Mouse (Mus musculus): ENCODE data around the gene Cd59b. TPM values are rescaled to one million over a fixed set of nuclear protein-coding genes. Genes with fewer than 3 reads are reported as not detected.

The Cd59b gene
- polyA plus RNA-seq, 1 experiment from 2014 or later = 12.3 TPM

- in situ Hi-C loops (cut with MboI; ENCODE audit: low pct_unique_long_range_greater_than_20kb) = loop anchor here (10.0 kb wide), 2 partner anchors 88 to 398 kb away; partner anchors contain the start of gene A930018P22Rik
- DNase-seq (ENCODE audit: low read depth, low spot score) (no peak), ATAC-seq (no peak)
- ChIA-PET POLR2A (no interaction called here), CTCF (interaction anchor here (1.0 kb wide), 2 partner anchors 20 to 100 kb away, joined by 3 read pairs; no protein-coding TSS in a partner anchor)
- TF ChIP-seq CTCF (IDR thresholded peaks at IDR 0.05) = no peak
- no peaks in the 10 kb centered on the region for H3K27me3 ChIP-seq
Observed at GRCm38 (mm10) chr2:104036316-104036715, 33.3 kb upstream of the Cd59b start.

- no peak for ATAC-seq
- ChIA-PET POLR2A (interaction anchor here (0.6 kb wide), 1 partner anchor 254 kb away, joined by 3 read pairs; no protein-coding TSS in a partner anchor), CTCF (no interaction called here)
- TF ChIP-seq CTCF (IDR thresholded peaks at IDR 0.05) = no peak
- H3K27me3 ChIP-seq = no peaks in the 10 kb centered on the region
- in situ Hi-C loops (cut with MboI; ENCODE audit: low pct_unique_long_range_greater_than_20kb) = loop anchor here (10.0 kb wide), 2 partner anchors 87 to 397 kb away; partner anchors contain the start of gene A930018P22Rik
- DNase-seq (ENCODE audit: low read depth, low spot score) = no peak
Observed at GRCm38 (mm10) chr2:104038236-104038635, 31.4 kb upstream of the Cd59b start.

- H3K27me3 ChIP-seq = no peaks in the 10 kb centered on the region
- no peak for TF ChIP-seq CTCF (IDR thresholded peaks at IDR 0.05)
- in situ Hi-C loops (cut with MboI; ENCODE audit: low pct_unique_long_range_greater_than_20kb) = loop anchor here (10.0 kb wide), 1 partner anchor 543 kb away; no protein-coding TSS in a partner anchor
- DNase-seq (ENCODE audit: low read depth, low spot score) = no peak
- CTCF ChIA-PET = no interaction called here
- ATAC-seq = no peak
- POLR2A ChIA-PET = no interaction called here
Observed at GRCm38 (mm10) chr2:104041632-104042031, 28.0 kb upstream of the Cd59b start.

GRCm38 (mm10) chr2:104042766-104043165, 26.9 kb upstream of the Cd59b start:
- no peak for ATAC-seq
- in situ Hi-C loops (cut with MboI; ENCODE audit: low pct_unique_long_range_greater_than_20kb) = loop anchor here (10.0 kb wide), 1 partner anchor 542 kb away; no protein-coding TSS in a partner anchor
- no peak for DNase-seq (ENCODE audit: low read depth, low spot score)
- CTCF ChIA-PET = interaction anchor here (1.6 kb wide), 1 partner anchor 12 kb away, joined by 4 read pairs; no protein-coding TSS in a partner anchor
- no peak for TF ChIP-seq CTCF (IDR thresholded peaks at IDR 0.05)
- POLR2A ChIA-PET = interaction anchor here (0.7 kb wide), 1 partner anchor 970 kb away, joined by 3 read pairs; no protein-coding TSS in a partner anchor
- H3K27me3 ChIP-seq = no peaks in the 10 kb centered on the region

DNA sequence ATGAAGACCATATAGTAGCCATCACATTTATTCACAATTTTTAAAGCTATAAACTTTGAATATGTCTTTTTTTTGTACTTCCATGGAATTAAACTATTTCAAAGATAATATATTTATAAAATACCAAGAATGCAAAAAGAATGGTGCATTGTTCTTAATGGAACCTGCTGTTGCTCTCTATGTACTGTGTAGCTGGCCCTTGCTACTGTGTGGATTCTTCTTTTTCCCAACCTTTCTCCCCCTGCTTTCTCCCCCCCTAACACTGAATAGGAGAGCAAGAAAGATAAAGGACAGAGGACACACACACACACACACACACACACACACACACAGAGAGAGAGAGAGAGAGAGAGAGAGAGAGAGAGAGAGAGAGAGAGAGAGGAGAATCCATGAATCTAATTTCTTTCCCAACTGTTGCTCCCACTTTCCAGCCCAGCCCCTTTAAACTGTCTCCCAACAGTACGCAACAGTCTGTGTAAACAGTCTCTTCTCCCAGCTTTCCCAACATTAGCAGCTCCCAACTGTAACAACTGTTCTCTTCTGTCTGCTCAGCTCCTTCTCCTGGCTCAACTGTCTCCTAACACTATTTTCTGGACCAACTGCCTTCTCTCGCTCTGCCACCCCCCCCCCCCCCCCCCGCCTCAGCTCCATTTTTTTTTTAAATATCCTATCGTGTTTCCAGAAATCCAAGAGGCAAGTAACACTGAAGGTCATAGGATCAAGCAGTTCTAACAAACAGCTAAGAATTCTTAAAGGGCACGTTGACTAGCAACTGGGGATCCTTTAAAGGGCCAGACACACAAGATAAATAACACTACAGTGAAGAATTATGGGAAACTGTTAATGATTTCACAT, 25.8 kb upstream of the Cd59b start:
- POLR2A ChIA-PET = no interaction called here
- TF ChIP-seq CTCF (IDR thresholded peaks at IDR 0.05) = no peak
- no peaks in the 10 kb centered on the region for H3K27me3 ChIP-seq
- in situ Hi-C loops (cut with MboI; ENCODE audit: low pct_unique_long_range_greater_than_20kb) = loop anchor here (10.0 kb wide), 1 partner anchor 541 kb away; no protein-coding TSS in a partner anchor
- CTCF ChIA-PET = interaction anchor here (0.6 to 1.6 kb wide), 5 partner anchors 9 to 64 kb away, joined by 3 to 5 read pairs (median 3); no protein-coding TSS in a partner anchor
- ATAC-seq (no peak), DNase-seq (ENCODE audit: low read depth, low spot score) (no peak)

- DNase-seq (ENCODE audit: low read depth, low spot score) (no peak), ATAC-seq (no peak)
- H3K27me3 ChIP-seq = no peaks in the 10 kb centered on the region
- TF ChIP-seq CTCF (IDR thresholded peaks at IDR 0.05) = no peak
- CTCF ChIA-PET = interaction anchor here (0.9 to 1.6 kb wide), 4 partner anchors 10 to 50 kb away, joined by 3 to 5 read pairs (median 4); no protein-coding TSS in a partner anchor
- in situ Hi-C loops (cut with MboI; ENCODE audit: low pct_unique_long_range_greater_than_20kb) = loop anchor here (10.0 kb wide), 1 partner anchor 540 kb away; no protein-coding TSS in a partner anchor
- POLR2A ChIA-PET = no interaction called here
Observed at GRCm38 (mm10) chr2:104044479-104045080, 25.1 kb upstream of the Cd59b start.

DNA sequence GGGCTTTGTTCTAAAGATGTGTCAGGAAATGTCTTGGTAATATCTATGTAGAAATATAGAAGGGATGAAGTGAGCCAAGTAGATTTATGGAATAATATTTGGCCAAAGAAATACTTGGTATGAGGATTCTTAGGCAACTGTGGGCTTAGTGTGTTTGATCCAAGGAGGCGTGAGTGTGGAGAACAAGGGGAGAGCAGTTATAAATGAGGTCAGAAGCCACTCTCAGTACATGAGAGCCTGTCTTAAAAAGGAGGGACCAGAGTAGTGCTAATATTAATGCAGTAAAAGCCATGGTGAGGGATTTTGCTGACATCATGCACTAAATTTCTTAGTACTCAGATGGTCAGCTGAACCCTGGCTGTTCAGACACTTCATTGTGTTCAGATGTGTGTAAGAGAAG, 11.3 kb upstream of the Cd59b start:
- in situ Hi-C loops (cut with MboI; ENCODE audit: low pct_unique_long_range_greater_than_20kb) = no loop called here
- ChIA-PET POLR2A (no interaction called here), CTCF (no interaction called here)
- no peak for ATAC-seq
- no peak for DNase-seq (ENCODE audit: low read depth, low spot score)
- TF ChIP-seq CTCF (IDR thresholded peaks at IDR 0.05) = no peak
- H3K27me3 ChIP-seq = no peaks in the 10 kb centered on the region

DNA sequence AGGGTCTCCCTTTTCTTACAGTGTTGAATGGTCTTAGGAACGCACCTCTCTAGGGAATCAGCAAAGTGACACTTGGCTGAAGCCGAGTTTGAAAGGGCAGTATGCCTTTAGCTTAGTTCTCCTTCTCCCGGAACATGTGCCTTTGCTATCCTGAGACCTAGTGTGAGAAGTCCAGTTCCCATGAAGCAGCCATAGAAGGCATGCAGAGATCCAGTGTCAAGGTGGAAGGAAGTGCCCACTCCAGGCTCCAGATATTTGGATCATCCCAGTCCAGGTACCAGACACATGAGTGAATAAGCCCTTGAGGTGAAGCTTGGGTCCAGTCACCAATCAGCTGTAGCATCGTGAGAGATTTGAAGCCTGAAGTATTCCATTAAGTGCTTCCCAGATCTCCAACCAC, 10.7 kb upstream of the Cd59b start:
- DNase-seq (ENCODE audit: low read depth, low spot score) (no peak), ATAC-seq (no peak)
- H3K27me3 ChIP-seq = no peaks in the 10 kb centered on the region
- ChIA-PET POLR2A (no interaction called here), CTCF (no interaction called here)
- in situ Hi-C loops (cut with MboI; ENCODE audit: low pct_unique_long_range_greater_than_20kb) = no loop called here
- TF ChIP-seq CTCF (IDR thresholded peaks at IDR 0.05) = no peak

DNA sequence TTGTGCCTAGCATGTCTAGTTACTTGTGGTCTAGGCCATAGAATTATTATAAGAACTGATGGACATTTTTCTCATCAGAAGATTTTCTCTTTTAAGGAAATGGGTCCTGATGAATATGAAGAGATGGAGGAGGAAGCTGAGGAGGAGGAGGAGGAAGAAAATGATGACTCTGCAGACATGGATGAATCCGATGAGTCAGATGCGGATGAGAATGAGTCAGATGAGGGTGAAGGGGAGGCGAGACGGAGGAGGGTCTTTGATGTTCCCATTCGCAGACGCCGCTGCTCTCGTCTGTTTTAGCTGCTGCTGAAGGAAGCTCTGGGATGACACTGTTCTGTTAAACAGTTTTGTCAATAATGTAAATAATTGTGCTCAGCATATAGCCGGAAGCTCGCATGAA, 9.9 kb upstream of the Cd59b start:
- DNase-seq (ENCODE audit: low read depth, low spot score) = no peak
- POLR2A ChIA-PET = interaction anchor here (1.6 kb wide), 1 partner anchor 9 kb away, joined by 5 read pairs; no protein-coding TSS in a partner anchor
- no peaks in the 10 kb centered on the region for H3K27me3 ChIP-seq
- in situ Hi-C loops (cut with MboI; ENCODE audit: low pct_unique_long_range_greater_than_20kb) = no loop called here
- CTCF ChIA-PET = no interaction called here
- ATAC-seq = no peak
- TF ChIP-seq CTCF (IDR thresholded peaks at IDR 0.05) = no peak

- POLR2A ChIA-PET = interaction anchor here (1.6 kb wide), 1 partner anchor 10 kb away, joined by 5 read pairs; no protein-coding TSS in a partner anchor
- in situ Hi-C loops (cut with MboI; ENCODE audit: low pct_unique_long_range_greater_than_20kb) = no loop called here
- no peak for TF ChIP-seq CTCF (IDR thresholded peaks at IDR 0.05)
- no peak for ATAC-seq
- CTCF ChIA-PET = no interaction called here
- H3K27me3 ChIP-seq = no peaks in the 10 kb centered on the region
- no peak for DNase-seq (ENCODE audit: low read depth, low spot score)
Observed at GRCm38 (mm10) chr2:104060996-104061395, 8.7 kb upstream of the Cd59b start.

Measured in Patski (cell line).